Mouse (Mus musculus): Measurements from ENCODE around the gene Gm42906.

Gm42906 gene

DNA sequence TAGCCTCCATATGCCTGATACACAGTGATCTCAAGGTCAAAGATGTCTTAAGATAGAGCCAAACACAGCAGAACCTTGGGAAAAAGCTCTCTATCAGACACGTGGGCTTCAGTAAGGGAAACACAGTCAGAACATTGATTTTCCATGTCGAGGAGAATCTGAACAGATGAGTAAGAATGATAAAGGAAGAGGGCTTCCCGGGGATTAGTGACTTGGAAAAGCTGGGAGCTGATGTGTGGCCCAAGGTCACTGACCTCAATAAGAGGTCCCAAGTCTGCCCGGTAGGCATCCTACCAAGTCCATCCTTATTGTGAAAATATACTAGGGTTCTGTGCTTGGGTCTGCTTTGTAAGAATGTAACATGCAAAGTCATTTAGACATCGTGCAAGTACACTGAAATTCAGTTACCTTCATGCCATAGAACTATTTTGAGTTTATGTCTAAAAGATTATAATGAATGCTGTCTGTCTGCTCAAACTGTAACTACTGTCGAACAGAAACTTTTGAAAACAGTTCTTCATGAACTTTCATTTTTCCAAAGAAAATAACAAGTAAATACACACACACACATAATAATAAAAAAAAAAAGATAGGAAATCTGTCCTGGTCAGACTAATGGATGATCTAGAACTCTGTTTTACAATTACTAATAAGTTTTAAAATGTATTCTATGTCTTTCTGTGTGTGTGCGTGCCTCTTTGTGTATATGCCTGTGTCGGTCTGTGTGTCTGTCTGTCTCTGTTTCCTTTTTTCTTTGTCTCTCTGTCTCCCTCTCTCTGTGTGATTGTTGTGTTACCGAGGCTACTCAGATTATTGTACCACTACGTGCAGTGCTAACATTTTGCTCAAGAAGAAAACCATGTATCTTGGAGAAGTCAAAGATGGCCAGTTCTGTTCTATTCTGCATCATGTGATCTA is 322.6 kb downstream of the Gm42906 start:
- DNase-seq, result no peak

DNA sequence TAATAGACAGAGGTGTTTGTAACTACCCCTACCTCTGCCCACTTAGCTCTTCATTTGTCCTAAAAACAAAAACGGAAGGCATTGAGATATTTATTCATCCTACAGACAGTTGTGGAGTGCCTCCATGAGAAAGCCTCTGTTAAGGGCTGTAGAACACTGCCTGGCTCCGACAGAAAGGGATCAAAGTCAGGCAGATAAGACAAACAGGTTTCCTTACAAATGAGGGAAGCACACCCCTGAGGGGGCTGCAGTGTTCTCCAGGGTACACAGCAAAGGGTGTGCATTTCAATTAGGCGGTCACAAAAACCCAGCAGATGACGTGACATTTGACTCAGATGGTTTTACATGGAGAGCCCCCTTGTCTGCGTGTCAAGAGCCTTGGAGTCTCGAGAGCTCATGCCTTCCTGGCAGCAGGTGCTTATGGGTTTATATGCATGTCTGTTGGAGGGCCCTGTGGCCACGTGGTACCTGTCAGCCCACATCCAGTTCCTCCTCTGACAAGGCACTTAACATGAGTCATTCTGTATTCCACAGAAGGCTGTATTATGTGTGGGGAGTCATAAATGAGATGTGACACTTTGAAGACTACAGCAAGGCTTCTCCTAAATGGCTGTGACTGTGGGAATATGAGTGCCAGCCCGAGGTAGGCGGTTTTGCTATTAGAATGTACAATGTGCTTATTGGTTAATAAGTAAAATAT is 323.5 kb downstream of the Gm42906 start:
- DNase-seq, result peak; percentile 41

DNA sequence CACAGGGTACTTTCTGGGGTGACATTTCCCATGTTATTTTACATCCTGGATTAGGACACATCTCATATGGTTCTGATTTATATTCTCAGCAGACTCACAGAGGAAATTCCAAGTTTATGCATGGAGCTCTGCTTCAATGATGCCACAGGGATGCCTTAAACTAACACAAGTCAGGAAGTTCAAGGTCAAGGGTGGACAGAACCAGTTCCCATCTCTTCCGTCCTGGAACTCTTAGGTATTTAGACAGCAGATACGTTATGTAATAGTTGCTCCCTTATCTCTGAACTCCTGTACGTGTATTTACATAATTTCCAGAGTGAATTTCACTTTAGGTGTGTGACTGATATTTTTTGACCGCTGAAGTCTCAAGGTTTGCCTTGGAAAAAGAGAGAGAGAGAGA is 324.7 kb downstream of the Gm42906 start:
- no peak for DNase-seq

DNA sequence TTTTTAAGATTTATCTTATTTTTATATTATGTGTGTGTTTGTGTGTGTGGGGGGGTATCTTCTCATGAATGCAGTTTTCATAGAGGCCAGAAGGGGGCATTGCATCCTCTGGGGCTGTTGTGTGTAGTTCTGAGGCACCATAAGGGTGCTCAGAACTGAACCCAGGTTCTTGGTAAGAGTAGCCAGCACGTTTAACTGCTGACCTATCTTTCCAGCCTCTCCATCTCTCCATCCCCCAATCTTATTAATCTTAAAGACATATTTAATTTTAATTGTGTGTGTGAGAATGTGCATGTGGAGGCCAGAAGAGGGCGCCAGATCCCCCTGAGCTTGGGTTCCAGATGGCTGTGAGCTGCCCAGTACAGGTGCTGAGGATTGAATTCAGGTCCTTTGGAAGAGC is 325.7 kb downstream of the Gm42906 start:
- no peak for DNase-seq

DNA sequence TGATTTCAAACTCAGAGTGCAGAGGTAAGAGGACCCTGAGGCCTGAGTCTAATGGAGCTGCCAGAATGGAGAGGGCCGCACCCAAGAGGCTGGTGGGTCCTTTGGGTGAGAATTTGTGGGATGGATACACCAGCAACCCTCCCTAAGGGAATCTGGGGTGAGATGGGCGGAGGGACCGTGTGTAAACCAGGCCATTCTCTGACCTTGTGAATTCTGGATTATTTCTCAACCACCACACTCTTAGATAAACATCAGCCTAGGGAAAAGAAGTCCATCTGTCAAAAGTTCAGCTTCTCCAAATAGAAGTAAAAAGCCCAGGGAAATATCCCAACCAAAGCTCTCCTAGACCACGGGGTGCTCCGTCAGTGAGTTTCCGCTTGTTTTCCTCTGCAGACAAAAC is 332.0 kb downstream of the Gm42906 start:
- DNase-seq, result no peak

DNA sequence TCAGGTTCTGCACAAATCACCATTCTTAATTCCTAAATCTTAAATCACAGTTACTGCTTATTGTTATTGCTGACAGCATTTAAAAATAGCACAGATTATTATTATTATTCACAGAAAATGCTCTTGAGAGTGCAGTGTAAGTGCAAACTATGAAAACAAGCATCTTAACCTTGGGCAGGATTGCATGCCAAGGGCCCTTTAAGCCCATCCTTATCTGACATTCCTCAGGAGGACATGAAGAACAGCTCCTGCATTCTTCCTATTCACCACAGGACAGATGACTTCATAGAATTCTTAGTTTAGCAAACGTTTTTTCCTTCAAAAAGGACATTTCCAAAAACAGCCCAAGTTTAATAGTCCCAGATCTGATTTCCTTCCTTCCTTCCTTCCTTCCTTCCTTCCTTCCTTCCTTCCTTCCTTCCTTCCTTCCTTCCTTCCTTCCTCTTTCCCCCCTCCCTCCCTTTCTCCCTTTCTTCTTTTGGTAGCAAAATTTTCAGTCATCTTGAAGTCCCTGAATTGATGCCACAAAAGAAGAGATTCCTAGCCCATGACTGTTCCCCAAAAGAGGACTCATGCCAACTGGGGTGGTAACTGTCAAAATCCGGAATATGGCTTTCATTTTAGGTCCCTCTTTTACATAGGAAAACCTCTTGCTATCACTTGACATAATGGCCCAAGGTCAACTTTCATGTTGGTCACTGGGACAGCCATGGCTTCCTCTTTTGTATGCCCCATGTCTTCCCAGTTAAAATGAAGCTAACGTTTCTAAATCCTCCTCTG is 334.9 kb downstream of the Gm42906 start:
- DNase-seq, result no peak

DNA sequence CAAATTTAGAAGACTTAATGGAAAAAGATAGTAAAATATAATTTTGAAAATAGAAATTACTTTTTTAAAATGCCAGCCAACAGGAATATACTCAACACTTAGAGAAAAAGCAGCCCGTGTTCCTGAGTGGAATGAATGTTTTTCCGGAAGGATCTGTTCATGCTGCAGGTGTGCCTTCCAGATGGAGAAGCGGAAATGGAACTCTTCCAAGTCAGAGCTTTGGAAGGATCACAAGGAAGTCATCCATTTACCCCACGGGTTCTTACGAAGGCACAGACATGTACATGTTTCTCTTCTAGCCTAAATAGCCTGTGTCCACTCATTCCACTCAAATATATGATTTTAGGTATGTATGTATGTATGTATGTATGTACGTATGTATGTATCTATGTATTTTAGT is 337.0 kb downstream of the Gm42906 start:
- no peak for DNase-seq

DNA sequence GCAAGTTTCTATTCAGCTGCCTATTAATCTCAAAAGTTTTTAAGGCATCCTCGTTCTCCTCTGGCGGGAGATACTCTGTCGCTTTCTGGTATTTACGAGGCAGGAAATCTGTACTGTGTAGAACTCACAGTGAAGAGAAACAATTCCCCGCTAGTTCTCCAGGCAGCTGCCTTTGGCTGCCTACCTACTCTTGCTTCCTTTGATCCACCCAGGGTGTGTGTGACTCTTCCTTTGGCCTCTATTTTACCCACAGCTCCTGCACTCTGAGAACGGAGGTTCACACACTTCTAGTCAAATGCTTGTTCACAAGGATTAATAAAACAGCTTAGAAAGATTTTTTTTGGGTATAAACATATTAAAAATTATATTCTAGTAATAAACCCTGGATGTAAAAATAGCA is 338.8 kb downstream of the Gm42906 start:
- no peak for DNase-seq

DNA sequence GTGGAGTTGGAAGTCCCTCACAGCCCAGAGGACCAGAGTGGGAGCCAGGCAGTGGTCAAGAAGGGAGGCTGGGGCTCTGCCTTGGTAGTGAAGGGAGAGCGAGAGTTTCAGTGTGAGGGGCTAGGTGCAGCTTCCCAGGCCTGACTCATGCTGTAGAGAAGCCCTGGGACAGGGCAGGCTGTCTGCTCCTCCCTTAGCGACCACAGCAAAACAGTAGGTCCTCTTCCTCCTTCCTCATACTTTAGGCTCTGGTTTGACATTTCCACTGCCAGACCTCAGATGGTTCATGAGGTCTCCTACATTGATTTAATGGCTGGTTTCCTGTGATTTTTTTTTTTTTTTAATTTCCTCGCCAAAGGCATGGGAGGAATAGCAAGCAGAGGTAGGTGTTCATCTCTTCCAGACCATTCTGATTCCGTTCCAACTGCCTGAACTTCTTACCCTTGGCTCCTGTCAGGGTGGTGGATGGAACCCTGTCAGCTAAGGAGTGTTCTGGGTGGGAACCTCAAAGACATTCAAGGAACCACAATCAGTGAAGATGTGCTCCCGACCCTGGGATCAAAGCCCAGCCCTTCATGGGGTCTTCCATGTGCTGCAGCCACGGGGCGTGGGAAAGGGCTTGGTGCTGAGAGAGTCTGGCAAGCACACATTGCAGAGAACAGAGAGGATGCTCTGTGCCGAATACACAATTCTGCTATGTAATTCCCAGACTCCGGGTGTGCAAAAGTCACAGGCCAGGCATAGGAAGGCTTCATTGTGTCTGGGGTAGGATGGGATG is 341.3 kb downstream of the Gm42906 start:
- no peak for DNase-seq

DNA sequence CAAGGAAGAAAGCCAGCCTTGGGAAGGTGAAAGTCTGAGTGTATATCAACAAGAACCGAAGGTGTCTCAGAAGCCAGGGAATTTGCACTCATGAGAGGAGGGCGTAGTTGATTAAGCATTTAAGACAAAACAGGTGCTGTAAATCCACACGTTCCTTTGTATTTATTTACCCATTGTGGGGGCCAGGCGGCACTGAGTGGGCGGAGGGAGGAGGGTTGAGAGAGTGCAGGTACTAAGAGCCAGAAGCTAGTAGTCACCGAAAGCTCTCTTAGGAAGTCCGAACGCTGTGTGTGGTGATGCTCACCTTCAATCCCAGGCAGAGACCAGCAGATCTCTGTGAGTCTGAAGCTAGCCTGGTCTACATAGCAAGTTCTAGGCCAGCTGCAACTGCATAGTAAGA is 342.2 kb downstream of the Gm42906 start:
- no peak for DNase-seq

DNA sequence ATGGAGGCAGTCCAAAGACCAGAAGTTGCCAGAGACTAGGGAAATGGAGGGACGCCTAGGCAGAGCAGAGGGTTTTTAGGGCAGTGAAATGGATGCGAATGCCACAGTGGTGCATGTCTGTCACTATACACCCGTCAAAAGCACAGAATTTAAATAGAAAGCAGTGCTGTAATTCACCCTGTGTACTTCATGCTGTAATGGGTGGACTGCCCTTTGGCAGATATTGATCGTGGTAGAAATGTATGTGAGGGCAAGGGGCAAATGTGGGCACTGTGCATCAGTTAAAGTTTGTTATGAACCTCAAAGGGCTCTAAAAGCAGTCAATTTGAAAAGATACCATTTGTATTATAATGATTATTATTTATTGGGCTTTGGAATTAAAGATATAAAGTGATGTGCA is 347.7 kb downstream of the Gm42906 start:
- no peak for DNase-seq

DNA sequence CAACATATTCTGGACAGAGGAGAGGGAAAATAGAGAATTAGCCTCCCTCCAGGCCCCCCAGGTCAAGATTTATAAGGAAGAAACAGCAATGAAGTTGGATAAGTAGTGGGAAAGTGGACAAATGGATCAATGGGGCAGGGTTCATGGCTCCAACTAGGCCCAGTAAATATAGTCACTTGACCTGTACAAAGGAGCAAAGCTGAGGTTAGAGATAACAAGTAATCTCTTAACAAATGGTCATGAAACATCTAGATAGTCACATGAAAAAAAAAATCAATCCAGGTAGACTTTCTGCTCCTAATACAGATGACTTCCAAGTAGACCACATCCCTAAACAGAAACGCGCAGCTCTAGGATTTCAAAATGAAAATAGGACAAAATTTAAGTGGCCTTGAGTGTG is 350.0 kb downstream of the Gm42906 start:
- no peak for DNase-seq

DNA sequence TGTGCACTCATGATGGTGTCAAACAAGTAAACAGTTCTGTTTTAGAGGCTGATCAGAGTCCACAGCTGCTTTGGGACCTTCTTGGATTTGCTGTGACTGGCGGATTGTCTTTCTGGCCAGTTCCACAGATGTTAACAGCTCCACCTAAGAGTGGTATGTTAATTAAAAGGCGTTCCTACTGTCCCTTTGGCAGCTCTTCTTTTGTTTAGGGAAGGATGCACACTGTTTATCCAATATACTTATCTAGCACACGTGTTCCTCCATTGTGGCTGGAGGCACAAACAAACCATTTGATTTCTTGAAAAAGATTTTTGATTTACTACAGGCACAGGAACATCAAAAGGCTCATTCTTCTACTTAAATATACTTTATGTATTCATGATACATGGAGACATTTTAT is 351.0 kb downstream of the Gm42906 start:
- DNase-seq, result no peak

DNA sequence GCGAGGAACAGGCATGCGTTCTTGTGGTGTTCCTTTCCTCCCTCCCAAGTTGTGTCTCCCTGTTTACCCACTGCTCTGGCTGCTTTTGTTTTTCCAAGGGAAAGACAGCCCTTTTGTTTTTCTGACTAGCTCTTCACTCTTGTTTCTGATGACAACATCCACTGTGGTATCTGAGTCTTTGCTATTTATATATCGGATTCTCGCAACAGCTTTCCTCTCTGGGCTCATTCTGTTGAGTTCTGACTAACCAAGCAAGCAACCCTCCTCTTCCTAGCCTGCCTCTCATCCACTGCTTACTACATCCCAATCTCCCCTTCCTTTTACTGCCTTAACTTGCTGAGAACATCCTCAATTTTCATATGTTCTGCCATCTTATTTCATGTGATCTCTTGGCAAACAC is 353.7 kb downstream of the Gm42906 start:
- DNase-seq, result no peak

DNA sequence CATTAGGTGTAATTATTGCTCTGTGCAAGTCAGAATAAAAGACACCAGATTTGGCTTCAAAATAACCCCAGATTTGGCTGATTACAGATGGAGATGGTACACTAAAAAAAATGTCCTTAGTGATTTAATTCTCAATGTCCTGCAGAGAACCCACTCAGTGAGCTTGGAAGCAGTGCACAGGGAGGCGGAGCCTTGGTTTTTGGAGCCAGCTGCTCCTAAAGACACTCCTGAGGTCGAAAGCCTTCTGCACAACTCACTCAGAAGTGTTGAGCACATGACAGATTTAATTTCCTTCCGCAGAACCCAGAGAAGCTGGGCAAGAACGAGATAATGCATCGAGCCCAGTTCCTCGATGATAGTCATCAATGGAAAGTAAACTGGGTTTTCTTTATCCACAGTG is 356.5 kb downstream of the Gm42906 start:
- DNase-seq, result no peak

DNA sequence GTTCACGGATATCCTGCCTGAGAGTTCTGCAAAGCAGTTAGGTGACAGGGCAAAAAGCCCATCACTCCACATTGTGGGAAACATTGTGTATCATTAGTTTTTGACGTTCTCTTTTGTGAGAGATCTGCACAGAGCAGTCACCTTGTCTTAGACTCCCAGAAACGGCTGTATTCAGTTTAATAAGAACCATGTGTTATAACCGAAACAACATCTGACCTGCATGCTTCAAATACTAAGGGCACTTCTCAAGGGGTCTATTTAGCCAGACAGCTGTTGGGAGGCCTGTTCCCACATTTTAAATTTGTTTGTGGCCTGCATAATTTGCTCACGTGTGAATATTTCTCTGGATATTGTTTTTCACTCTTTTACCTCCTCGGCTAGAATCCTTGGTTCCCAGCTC is 357.1 kb downstream of the Gm42906 start:
- DNase-seq, result no peak

DNA sequence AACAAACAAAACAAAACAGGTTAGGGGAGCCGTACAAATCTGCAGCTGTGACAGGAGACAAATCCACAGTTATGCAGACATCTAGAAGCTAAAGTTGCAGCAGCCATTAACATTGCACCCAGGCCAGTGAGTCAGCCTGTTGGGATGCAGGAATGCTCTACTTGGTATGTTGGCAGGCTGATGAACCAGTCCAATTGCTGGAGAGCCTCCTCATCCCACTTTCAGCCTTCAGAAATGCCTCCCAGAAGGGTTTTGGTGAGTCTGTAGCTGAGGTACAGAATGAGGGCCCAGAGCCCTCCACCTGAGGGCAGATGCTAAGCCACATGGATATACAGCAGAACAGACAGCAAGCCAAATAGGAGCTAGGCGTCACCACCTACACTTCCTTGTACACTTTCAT is 358.4 kb downstream of the Gm42906 start:
- DNase-seq, result no peak

DNA sequence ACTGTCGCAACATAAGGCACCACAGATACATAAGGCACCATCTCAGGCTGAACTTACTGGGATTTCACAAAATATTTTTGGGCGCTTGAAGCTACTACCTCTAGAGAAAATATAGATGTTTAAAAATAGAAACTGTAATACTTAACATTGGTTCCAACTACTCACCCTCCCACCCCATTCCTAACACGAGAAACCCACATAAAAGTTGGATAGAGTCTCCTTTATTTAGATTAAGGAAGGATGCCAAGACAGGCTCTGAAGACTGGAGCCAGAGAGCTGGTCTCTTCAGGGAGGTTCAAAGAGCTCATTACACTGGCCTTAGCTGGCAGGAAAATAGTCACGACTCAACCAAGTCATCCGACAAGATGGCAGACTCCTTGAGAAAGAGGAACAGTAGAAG is 361.9 kb downstream of the Gm42906 start:
- DNase-seq, result no peak

DNA sequence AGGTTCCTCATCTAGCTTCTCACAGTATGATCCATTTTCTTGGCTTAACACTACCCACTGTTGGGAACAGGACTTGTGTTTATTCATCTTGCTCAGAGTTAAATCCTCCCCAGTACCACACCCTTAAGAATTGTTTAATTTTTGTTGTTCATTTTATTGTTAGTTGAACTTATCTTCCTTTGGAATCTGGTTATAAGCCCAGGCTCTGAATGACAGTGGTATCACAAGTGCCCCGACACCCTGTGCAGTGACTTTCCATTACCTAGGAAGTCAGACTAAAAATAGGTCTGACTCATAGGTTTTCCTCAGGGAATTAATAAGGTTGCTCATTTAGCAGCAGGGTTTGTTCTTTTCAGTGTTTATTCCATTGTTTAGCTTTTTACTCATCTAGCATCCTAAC is 362.7 kb downstream of the Gm42906 start:
- DNase-seq, result no peak

DNA sequence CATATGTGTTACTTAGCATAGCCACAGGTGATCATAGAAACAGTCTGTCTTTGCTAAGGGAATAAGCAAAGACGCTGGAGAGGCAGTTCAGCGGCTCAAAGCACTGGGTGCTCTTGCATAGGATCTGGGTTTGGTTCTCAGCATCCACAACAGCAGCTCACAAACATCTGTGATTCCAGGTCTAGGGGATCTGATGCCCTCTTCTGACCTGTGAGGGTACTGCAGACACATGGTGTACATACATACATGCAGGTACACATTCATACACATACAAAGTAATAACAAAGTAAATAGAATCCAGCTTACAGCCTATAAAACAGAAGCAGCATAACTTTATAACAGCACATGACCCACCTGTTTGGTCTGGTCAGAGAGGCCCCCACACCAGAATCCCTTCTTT is 366.0 kb downstream of the Gm42906 start:
- no peak for DNase-seq

DNA sequence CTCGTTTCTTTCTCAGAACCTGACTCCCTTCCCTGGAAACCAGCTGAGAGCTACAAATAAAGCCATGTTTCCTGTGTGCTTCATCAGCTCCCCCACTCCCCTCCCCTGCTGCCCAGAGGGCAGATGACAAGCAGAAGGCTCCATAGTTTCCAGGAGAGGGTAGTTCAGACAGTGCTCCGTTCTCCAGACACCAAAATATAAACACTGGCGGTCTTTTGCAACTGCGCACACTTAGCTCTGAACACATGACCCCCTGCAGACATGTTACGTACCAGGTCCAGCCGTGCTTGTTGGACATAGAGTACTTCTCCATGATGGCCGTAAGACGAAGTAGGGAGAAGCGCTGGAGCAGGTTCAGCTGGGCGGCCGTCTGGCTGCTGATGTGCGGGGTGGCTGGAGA is 367.5 kb downstream of the Gm42906 start:
- DNase-seq, result peak; percentile 53

DNA sequence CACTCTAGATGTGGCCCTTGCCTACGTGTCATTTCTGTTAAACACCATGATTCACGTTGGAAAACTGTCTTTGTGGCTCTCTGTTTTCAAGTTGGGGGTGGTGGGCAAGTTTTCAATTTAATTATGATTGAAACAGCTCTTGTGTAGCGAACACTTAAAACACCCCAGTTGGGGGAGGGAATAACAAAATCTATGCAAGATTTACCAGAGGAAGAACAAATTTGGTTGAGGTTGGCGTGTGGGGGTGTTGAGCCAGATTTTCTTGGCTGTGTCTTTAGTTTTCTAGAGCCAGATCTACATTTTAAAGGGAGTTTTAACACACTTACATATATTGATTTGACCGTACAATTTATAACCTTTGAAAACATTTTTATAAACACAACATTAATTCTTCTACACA is 368.2 kb downstream of the Gm42906 start:
- DNase-seq, result no peak

DNA sequence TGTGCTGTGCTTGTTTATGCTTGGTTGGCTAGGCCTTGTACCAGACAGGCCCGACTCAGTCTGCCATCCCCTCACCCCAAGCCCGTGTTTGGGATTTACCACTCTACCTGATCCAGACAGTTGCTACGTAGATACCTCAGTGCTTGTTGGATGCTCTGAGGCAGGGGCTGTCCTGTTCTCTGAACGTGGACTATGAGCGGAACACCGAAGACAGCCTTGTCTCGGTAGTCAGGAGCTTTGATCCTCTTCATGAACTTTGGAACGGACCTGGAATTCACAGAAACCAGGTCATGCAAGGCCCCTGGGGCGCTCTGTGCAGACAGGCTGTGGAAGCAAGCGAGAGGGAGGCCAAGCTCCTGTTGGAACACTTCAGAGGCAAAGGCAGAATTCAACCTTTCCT is 368.6 kb downstream of the Gm42906 start:
- peak; percentile 28 for DNase-seq

Measured in retina, postnatal 1 day (tissue).